Mouse (Mus musculus) lung, adult 18-20 months (tissue): ENCODE data around the gene Psmg3.

Experiments used
- DNase-seq, 2 experiments: peaks; one replicate each; pipeline ENCODE4 v3.0.0; 2022; ENCODE audit warnings: mixed read lengths in 2 of 2

Gene Psmg3

DNA sequence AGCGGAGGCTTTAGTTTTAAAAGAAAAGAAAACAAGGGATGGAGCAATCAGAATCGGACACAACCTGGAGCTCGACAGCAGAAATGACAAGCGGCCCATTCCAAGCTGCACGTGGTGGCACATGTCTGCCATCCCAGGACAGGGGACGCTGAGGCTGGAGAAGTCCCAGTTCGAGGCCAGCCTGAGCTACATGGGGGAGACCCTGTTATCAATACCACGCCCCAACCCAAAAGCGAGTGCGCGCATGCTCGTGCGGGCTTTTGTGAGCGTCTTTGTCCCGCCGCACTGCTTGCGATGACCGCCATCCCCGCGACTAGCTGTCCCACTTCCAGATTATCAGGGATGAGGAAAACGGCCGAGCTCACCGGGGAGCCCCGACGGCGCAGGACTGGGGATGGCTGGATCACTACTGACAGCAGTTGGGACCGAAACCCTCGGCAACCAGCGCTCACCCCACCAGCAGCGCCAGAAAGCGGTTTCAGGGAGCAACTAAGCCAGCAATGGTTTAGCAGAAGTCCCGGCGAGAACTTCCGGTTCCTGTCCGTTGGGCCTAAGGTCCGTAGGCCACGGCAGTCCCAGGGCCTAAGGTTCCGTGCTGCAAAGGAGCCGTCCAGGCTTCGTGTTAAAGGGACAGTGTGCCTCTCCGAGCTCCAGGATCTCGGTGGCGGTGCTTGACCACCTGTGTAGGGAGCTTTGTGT is at the start of gene Psmg3, which contains the start of gene Gm26938:
Psmg3 (minus strand) TSS at position 529 of the 699 bp plus-strand sequence.
Gm26938 (minus strand) TSS at position 51 of the 699 bp plus-strand sequence.
- DNase-seq = peak; percentile 87

DNA sequence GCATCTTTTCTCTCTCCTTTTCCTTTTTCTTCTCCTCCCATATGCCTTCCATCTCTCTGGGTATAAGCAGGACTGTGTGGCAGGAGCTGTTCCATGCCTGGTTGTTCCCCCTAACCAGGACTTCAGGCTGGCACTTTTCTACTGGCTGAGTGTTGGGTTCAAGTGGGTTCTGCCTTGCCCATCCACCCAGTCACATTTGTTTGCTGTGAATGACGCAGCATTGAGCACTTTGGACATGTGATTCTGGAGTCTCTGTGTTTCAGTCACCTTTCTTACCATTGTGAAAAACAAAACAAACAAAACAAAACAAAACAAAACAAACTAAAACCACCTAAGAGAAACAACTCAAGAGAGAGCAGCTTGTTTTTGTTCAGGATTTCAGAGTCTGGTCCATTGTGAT is 44.8 kb upstream of the Psmg3 start:
- peak; percentile 37 to 53 for DNase-seq

DNA sequence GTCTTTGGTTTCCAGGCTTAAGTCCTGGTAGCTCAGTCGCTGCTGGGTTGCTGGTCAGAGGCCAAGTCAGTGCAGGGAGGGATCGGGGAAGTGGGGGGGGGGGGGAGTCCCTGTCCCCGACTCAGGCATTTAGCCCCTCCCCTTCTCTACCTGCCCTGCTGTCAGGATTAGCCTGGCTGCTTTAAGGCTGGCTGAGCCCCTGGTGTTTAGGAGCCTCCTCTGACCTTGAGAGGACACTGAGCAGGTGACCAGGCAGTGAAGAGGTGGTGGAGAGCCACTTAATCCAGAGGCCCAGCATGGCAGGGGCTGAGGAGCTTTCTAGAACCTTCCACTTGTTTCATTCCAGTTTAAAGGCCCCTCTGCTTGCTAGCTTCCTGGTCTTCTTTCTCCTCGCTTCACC is 44.2 kb upstream of the Psmg3 start:
- DNase-seq = peak; percentile 76 to 83

DNA sequence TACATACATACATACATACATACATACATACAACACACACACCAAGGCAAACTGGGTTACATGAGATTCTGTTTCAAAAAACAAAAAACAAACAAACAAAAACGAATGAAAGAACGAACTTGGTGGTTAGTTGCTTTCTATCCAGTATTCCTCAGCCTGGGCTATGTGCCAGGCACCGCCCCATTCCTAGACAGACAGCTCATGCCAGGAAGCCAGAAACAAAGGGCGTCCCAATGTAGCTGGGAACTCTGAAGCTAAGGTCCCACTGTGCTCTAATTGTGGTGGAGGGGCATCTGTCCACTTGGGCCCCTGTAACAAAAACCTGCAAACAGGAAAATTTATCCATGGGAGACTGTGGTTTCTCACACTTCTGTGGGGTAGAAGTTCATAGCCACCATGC is 36.1 kb upstream of the Psmg3 start:
- DNase-seq = peak; percentile 61 to 68

DNA sequence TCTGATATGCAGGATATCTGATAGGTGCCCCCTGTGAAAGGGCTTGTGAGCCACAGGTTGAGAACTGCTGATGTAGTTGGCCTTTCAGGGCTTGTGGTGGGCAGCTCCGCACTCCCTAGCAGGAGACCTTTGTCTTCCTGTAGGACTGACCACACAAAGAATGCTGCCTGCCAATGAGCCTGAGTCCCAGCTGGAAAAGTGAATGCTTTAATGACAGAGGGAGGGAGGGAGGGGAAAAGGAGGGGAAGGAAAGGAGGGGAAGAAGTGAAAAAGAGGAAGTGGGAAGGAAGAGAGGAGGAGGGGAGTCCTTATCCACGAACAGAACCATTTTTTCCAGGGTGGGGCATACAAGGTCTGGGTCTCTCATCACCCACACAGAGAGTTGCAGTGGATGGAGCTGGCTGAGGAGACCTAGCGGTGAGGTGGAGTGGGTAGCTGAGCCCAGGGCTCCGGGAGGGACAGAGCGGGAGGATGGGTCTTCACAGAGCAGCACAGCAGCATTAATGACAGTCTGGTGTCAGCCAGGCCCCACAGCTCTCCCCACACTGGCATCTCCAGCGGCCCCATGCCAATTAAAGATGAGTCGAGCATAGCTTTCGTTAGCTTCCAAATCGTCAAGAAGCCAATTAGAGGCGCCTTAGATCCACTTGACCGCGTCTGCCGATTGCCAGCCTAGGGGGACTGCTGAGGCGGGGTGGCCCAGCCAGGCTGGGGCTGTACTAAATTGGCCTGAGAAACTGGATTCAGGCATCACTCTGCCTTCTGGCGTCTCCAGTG is 33.8 kb upstream of the Psmg3 start:
- DNase-seq = no peak

DNA sequence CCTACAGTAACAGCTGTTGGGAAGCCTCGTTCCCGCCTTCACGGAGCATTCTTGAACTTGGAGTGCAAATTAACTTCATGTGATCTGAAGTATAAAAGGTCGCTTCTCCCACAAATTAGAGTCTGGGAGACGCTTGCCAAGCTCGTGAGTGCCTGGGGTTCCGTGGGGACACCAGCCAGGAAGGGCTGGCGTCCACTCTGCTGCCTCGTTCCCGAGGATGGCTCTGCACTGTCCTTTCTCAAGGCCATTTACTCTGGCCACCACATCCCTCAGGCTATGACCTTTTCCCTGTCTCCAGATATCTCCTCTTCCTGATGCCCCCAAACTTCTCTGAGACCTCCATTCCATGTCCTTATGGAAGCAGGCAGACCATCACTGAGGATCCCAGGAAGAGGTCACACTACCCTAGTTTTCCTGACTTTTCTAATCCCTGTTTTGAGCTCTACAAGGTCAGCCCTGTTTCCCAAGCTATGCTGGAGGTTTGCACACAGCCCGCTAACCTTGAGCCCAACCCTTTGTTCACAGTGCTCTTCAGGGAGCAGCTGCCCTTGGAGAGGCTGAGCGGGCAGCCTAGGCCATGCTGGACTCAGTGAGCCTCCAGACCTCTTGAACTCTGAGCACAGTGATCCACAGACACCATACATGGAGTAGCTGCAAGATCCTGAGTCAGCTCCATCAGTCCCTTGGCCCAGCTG is 23.1 kb upstream of the Psmg3 start:
- no peak for DNase-seq

DNA sequence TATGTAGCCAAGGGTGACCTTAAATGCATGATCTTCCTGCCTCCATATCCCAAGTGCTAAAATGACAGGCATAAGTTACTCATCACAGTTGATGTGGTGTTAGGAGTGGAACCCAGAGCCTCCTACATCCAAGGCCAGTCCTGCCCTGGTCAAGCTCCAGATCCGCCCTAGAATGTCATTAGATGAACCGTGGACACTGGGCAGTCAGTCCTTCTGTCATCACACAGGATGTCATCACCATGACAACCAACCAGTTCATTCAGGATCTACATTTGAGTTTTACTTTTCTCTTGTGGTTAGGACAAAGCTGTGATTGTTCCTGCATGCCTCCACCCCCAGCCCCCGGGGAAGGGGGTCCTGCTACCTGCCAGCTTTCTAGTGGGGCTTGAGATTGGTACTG is 12.5 kb upstream of the Psmg3 start:
- DNase-seq = no peak

DNA sequence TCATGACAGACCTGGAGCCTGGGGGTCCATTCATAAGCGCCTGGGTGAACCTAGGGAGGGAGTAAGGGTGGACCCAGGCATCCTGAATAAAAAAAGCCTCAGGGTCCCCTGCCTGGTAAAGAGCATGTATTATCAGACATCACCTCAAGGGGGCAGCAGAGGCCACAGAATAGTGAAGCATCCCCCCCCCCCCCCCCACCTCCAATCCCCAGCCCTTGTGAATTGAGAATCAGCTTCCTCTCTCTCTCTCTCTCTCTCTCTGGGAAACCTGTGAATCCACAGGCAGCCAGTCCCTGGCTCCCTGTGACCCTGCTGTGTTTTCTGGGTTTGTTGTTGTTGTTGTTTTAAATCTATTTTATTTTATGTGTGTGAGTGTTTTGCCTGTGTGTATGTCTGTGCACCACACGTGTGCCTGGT is 11.8 kb upstream of the Psmg3 start:
- peak in 1 of 2 experiments; percentile 53 for DNase-seq

DNA sequence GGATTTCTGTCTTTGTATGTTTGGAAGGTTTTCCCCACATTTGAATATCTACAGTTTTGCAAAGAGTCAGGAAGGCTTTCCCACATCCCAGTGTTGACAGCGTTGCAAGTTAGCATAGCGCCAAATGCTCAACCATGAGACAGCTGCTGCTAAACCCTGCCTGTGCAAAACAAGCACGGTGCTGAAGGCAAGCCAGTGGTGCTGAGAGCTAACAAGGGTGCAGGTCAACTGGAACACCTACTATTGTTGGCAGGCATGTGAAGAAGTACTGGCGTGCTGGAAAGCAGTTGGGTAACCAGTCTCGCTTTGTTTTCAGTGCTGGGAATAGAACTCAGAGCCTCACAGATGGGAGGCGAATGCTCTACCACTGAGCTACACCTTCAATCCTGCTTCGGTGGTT is 9.0 kb upstream of the Psmg3 start:
- no peak for DNase-seq

DNA sequence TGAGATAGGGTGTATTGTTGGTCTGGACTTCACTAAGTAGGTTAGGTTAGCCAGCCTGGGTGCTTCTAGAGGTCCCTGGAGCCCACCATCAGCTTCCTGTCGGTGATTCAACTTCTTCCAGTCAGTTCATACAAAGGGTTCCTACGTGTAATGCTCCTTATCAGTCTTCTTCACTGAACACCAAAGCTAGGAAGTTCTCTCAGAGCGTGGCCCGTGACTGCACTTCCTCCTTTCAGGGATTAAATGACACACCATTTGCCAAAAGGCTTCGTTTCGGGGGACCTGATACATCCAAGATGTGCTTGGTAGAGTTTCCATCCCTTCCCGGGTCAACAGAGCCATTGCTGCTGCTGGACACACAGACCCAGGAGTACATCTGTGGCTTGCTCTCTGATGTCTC is 5.4 kb upstream of the Psmg3 start:
- DNase-seq = no peak

DNA sequence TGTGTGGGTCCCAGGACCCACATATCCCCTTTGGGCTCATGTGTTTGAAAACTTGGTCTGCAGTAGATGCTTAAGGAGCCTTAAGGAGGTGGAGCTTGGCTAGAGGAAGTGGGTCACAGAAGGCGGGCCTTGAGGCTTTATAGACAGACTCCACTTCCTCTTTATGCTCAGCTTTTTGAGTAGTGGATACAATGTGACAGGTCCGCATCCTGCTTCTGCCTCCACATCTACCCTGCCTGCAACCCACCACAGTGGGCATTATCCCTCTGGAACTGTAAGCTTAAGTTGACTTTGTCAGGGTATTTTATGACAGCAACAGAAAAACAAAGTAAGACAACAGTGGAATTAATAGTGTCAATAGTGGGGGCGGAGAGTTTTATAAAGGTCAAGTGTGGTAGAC is 4.0 kb upstream of the Psmg3 start:
- no peak for DNase-seq

DNA sequence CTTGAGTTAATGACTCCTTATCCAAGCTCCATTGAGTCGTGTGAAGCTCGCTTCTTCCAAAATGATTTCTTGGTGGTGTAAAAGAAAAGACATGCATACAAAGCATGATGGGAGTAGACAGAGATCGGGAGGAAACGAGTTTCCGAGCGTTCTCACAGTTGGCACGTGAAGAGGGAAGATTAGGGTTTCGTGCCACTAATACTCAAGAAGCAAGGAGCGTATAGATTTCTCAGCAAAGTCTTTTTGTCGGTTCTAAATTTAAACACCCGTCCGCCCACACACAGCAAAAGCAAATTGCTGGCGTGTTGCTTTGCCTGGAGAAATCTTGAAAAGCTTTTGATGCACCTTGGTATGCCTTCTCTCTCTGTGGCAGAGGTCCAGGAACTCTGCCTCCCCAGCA is 2.7 kb upstream of the Psmg3 start:
- DNase-seq = no peak

DNA sequence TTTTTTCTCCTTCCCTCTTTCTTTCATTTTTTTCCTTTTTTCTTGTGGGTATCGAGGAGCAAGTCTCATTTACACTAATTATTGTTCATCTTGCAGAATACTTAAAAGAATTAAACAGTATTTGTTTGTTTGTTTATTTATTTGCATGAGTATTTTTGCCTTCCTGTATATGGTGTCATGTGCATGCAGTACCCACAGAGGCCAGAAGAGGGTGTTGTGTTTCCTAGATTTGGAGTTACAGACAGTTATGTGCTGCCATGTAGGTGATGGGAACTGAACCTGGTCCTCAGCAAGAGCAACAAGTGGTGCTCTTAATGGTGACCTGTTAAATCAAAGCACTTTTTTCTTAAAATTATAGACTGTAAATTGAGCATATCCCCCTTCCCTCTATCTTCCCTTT is 908 bp upstream of the Psmg3 start:
- DNase-seq = no peak

DNA sequence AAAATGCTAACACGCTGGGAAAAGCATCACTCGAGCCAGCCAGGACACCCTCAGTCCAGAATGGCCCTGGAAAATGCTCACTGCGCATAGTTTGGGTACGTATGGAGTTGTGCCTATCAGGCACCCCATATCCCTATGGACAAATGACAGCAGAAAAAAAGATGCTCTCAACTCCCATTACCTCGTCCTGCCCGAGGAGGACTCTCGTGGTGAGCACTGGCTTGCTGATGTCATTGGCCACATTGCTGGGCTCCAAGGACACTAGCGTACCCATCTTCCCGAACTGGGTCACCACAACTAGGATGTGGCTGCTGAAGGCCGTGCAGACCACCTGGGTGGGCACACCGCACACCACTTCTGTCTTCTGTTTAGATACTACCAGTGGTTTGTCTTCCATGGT is 738 bp downstream of the Psmg3 start:
- DNase-seq = no peak

DNA sequence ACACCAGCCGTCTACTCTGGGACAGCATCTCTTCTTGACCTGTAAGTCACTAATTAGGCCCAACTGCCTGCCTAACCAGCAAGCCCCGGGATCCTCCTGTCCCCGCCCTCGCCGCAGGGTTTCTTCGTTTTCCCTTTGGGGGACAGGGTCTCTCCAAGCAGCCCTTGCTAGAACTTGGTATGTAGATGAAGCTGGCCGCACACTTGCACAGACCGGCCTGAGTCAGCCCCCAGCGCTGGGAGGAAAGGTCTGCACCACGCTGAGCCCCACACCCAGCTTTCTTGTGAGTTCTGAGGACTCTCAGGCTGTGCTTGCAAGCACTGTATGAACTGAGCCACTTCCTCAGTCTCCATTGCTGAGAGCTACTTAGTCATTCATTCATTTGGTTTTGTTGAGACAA is 2.2 kb downstream of the Psmg3 start:
- no peak for DNase-seq

DNA sequence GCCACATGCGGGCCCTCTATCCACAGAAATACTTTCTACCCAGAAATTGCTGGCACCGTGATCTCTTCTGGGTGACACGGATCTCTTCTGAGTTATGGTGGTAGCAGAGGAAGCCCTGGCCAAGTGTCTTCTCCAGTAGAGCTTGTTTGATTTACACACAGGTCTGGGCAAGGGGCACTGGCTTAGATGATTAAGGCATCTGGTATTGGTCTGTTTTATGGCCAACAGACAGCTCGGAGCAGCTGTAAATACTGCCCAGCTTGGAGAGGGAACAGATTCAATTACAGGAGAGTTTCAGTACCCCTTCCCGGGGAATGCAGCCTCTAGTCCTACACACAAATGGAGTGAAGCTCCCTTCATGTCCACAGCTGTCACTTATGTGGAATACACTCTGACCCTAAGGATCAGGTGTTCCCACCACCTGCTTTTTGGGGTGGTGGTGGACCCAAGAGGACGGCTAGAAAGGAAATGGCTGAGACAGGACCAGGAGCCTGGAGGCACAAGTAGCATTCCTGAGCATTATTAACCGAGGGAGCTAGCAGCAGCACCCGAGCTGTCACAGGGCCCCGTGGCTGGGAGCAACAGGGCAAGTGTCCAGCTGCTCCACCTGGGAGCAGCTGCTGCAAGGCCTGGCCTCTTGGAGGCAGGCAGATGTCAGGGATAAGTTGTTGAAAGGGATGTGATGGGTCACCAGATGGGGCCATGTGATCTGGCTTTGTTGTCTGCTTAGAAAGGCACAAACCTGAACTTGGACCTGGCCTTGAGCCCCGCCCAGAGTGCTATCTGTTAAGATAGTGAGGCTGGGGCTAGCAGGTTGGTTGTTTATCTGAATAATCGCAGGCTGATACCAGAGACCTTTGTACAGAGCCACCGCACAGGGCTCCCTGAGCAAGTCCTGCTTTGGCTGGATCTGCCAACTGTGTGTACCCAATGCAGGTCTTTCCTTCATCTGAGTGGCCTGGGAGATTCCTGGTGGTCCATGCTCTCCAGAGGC is 4.9 kb downstream of the Psmg3 start:
- DNase-seq = no peak

DNA sequence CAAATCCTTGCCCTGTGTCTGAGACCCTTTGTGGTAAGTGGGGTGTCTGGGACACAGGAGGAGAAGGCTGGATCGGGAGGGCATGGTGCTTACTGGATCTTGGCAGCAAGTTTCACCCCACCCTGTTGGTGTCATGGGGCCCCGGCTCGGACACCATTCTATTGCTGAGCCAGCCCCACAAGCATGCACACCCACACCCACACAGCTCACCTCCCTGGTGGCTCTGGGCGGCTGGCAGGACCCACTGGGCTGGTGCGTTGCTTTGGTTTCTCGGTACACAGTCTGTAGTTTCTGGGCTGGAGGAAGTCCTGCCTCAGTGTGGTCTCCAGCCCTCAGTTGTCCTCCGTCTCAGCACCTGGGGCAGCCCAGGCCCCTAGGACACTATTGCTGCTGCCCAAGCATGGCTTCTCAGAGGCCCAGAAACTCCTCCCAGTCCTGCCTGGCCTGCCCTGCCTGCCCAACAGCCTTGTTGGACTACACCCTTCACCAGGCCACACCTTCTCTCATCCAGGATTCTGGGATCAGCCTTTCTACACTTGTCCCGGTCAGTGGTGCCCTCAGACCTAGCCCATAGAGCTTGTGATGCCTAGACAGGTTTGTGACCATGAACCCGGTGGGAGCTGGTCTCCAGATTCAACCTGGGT is 7.0 kb downstream of the Psmg3 start, which contains the start of gene Tmem184a:
Tmem184a (minus strand) TSS at position 380 of the 644 bp plus-strand sequence.
- no peak for DNase-seq

DNA sequence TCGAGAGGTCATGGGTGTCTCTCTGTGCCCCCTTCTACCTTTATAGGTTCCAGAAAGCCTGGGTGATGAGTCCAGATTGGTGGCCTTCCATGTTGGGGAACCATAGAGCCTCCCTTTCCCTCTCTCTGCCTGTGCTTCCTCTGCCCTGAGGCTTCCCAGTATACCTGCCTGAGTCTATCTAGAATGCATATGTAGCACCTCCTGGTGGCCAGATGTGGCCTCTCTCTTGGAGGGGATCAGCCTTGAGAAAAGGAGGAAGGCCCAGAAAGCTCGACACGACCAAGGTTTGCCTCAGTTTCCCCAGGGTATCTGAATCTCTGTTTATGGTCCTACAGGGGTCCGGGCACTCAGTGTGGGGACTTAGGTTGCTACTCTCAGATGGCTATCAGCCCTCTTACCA is 7.9 kb downstream of the Psmg3 start:
- DNase-seq = peak; percentile 42 to 59

DNA sequence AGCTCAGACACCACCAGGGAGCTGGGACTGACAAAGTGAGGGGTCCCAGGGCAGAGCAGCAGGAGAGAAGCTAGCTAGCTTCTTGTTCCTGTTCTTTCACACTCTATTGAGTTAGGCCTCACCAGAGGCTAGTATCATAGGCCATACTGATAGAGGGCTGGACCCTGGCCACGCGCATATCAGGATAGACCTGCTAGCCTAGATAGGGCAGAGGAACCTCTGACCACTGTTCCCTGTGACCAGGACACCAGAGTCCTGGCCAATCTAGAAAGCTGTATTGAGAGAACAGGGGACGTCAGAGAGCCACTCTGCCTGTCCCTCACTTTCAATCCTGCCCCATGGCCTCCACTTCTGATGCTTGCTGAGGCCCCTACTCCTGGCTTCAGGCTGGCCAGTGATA is 8.6 kb downstream of the Psmg3 start:
- DNase-seq = no peak

DNA sequence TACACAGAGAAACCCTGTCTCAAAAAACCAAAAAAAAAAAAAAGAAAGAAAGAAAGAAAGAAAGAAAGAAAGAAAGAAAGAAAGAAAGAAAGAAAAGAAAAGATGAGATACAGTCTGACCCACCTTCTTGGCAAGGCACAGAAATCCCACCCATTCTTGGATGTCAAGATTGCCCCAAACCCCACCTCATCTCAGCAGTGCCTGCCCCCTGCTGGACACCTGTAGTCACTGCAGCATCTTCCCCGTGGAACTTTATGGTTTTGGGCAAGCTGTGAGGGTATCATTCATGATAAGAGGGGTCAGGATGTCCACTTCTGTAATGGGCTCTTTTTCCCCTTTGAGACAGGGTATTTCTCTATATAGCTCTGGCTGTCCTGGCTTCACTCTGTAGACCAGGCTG is 9.4 kb downstream of the Psmg3 start:
- no peak for DNase-seq

DNA sequence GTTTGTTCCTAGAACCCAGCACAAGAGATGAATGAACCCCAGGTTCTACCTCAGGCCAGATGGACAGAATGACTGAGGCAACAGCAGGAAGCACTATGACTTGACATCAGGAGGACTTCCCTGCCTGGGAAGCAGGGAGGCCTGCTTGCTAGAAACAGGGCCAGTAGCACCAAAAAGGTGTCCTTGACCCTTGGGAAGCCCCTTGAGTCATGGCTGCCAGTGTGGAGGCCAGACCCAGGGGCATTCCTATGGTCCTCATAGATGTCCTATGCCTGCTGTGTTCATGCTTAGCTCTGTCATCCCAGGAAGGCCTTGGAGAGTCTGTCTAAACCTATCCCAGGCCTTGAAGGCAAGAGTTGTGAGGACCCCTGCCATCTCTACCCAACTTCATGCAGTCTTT is 10.2 kb downstream of the Psmg3 start:
- no peak for DNase-seq

DNA sequence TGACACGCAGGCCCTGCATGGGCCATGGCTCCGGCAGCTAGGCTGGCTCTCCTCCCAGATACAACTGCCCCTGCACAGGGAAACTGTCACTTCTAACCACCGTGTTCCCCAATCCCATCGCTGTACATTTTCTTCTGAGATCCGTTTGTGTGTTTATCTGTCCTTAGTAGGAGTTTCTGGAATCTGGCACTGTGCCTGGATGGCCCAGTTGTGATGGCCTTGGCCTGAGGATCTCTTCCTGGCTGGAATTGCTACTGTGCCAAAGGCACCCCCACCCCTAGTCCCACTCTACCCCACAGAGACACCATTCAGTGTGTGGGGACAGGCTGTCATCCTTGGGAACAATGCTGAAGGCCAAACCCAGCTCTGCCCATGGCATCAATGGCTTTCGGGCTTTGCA is 10.7 kb downstream of the Psmg3 start:
- no peak for DNase-seq
